Comparison of ENCODE assay signal across 12 mouse cellular contexts in genomic region chr11:93829971-93830370, GRCm38 (mm10). TPM values are rescaled to one million over a fixed set of nuclear protein-coding genes. Genes with fewer than 3 reads are reported as not detected.
DNase-seq lines count a peak whose midpoint lies in the region; ATAC-seq lines count a peak whose summit lies in the region.
"Had no signal": no experiment of that assay in that cellular context is flagged by ENCODE, and none has a peak within 500 bp of the region (broad histone marks: within the 10 kb centered on the region; RNA-seq: fewer than 3 reads in every experiment).

No protein-coding gene starts in this region.

- H3K9ac ChIP-seq in forebrain, embryonic 12.5 days, result no peak overlapping the region
- no peak overlapping the region for H3K9ac ChIP-seq in forebrain, embryonic 11.5 days (ENCODE audit: low read length)
- H3K9ac ChIP-seq in midbrain, embryonic 12.5 days (replicated peaks), result no peak overlapping the region
- no peak overlapping the region for H3K9ac ChIP-seq in midbrain, embryonic 11.5 days (ENCODE audit: low read length)
- H3K9ac ChIP-seq in forebrain, embryonic 16.5 days (replicated peaks; ENCODE audit: low read depth, low read length), result no peak overlapping the region
- H3K9ac ChIP-seq in midbrain, embryonic 16.5 days (ENCODE audit: low read depth, low read length), result no peak overlapping the region

- H3K36me3 ChIP-seq in forebrain, embryonic 12.5 days (replicated peaks), result no peaks in the 10 kb centered on the region
- H3K36me3 ChIP-seq in forebrain, embryonic 11.5 days (ENCODE audit: control insufficient read depth, insufficient read depth, low read length), result no peaks in the 10 kb centered on the region
- H3K36me3 ChIP-seq in midbrain, embryonic 12.5 days, result no peaks in the 10 kb centered on the region
- no peaks in the 10 kb centered on the region for H3K36me3 ChIP-seq in midbrain, embryonic 11.5 days (ENCODE audit: control insufficient read depth, insufficient read depth, low read length)
- no peaks in the 10 kb centered on the region for H3K36me3 ChIP-seq in forebrain, embryonic 16.5 days (ENCODE audit: control insufficient read depth, insufficient read depth)
- no peaks in the 10 kb centered on the region for H3K36me3 ChIP-seq in midbrain, embryonic 16.5 days (ENCODE audit: control insufficient read depth, insufficient read depth, low read length)

- H3K9me3 ChIP-seq in forebrain, embryonic 12.5 days, result no peaks in the 10 kb centered on the region
- H3K9me3 ChIP-seq in forebrain, embryonic 11.5 days (ENCODE audit: control insufficient read depth, low read length), result no peaks in the 10 kb centered on the region
- H3K9me3 ChIP-seq in midbrain, embryonic 12.5 days, result no peaks in the 10 kb centered on the region
- no peaks in the 10 kb centered on the region for H3K9me3 ChIP-seq in midbrain, embryonic 11.5 days (ENCODE audit: control insufficient read depth, low read length)
- H3K9me3 ChIP-seq in forebrain, embryonic 16.5 days (ENCODE audit: control insufficient read depth, low read length), result no peaks in the 10 kb centered on the region
- H3K9me3 ChIP-seq in midbrain, embryonic 16.5 days (replicated peaks; ENCODE audit: control insufficient read depth, low read length, poor library complexity, severe bottlenecking), result no peaks in the 10 kb centered on the region

- no peak overlapping the region for H3K4me3 ChIP-seq in forebrain, embryonic 12.5 days (replicated peaks)
- H3K4me3 ChIP-seq in forebrain, embryonic 11.5 days (ENCODE audit: low read depth, low read length), result no peak overlapping the region
- H3K4me3 ChIP-seq in midbrain, embryonic 12.5 days, result no peak overlapping the region
- no peak overlapping the region for H3K4me3 ChIP-seq in midbrain, embryonic 11.5 days (ENCODE audit: low read depth, low read length)
- no peak overlapping the region for H3K4me3 ChIP-seq in forebrain, embryonic 16.5 days (replicated peaks; ENCODE audit: low read length)
- H3K4me3 ChIP-seq in midbrain, embryonic 16.5 days (ENCODE audit: low read depth, low read length), result no peak overlapping the region

- DNase-seq in forebrain, embryonic 11.5 days (ENCODE audit: low spot score), result no peak
- DNase-seq in midbrain, embryonic 11.5 days (ENCODE audit: low spot score, missing footprints), result no peak
- no peak for DNase-seq in heart, adult 18-20 months
- DNase-seq in spleen, postnatal 36 days (ENCODE audit: low spot score in 2 of 2), result no peak
- DNase-seq: cerebellum, adult 9-10 months; heart, postnatal 10 days; kidney, postnatal 14 days had no signal

- no peaks in the 10 kb centered on the region for H3K27me3 ChIP-seq in forebrain, embryonic 12.5 days
- H3K27me3 ChIP-seq in forebrain, embryonic 11.5 days (ENCODE audit: control insufficient read depth, insufficient read depth, low read length), result no peaks in the 10 kb centered on the region
- no peaks in the 10 kb centered on the region for H3K27me3 ChIP-seq in midbrain, embryonic 12.5 days
- no peaks in the 10 kb centered on the region for H3K27me3 ChIP-seq in midbrain, embryonic 11.5 days (ENCODE audit: control insufficient read depth, insufficient read depth, low read length)
- H3K27me3 ChIP-seq in forebrain, embryonic 16.5 days (replicated peaks; ENCODE audit: control insufficient read depth, insufficient read depth, low read length), result no peaks in the 10 kb centered on the region
- no peaks in the 10 kb centered on the region for H3K27me3 ChIP-seq in midbrain, embryonic 16.5 days (ENCODE audit: control insufficient read depth, insufficient read depth, low read depth, low read length)

- peak overlapping the region; percentile 87 for H3K27ac ChIP-seq in forebrain, embryonic 12.5 days
- H3K27ac ChIP-seq in forebrain, embryonic 11.5 days (ENCODE audit: low read depth, low read length), result no peak overlapping the region
- peak overlapping the region; percentile 68 for H3K27ac ChIP-seq in midbrain, embryonic 12.5 days (replicated peaks)
- H3K27ac ChIP-seq in midbrain, embryonic 11.5 days (ENCODE audit: low read depth, low read length), result no peak overlapping the region
- H3K27ac ChIP-seq in forebrain, embryonic 16.5 days (ENCODE audit: low read length), result peak overlapping the region; percentile 53
- H3K27ac ChIP-seq in midbrain, embryonic 16.5 days (ENCODE audit: low read length), result peak overlapping the region; percentile 63

- H3K4me1 ChIP-seq in forebrain, embryonic 12.5 days, result peaks cover 24% of the 10 kb centered on the region
- no peaks in the 10 kb centered on the region for H3K4me1 ChIP-seq in forebrain, embryonic 11.5 days (replicated peaks; ENCODE audit: control insufficient read depth, insufficient read depth, low read length)
- peaks cover 21% of the 10 kb centered on the region for H3K4me1 ChIP-seq in midbrain, embryonic 12.5 days
- no peaks in the 10 kb centered on the region for H3K4me1 ChIP-seq in midbrain, embryonic 11.5 days (ENCODE audit: control insufficient read depth, insufficient read depth, low read length)
- peaks cover 14% of the 10 kb centered on the region for H3K4me1 ChIP-seq in forebrain, embryonic 16.5 days (replicated peaks; ENCODE audit: control insufficient read depth, insufficient read depth, low read length)
- peaks cover 13% of the 10 kb centered on the region for H3K4me1 ChIP-seq in midbrain, embryonic 16.5 days (ENCODE audit: control insufficient read depth, insufficient read depth, low read length)

- no peak overlapping the region for H3K4me2 ChIP-seq in forebrain, embryonic 12.5 days
- H3K4me2 ChIP-seq in forebrain, embryonic 11.5 days (ENCODE audit: low read depth, low read length, severe bottlenecking), result no peak overlapping the region
- no peak overlapping the region for H3K4me2 ChIP-seq in midbrain, embryonic 12.5 days (replicated peaks)
- H3K4me2 ChIP-seq in midbrain, embryonic 11.5 days, result no peak overlapping the region
- H3K4me2 ChIP-seq in forebrain, embryonic 16.5 days (ENCODE audit: low read length), result no peak overlapping the region
- no peak overlapping the region; the same call in 1 of the 2 replicates for H3K4me2 ChIP-seq in midbrain, embryonic 16.5 days (ENCODE audit: low read length)

- peak; percentile 17; the same call in 1 of the 2 replicates for ATAC-seq in forebrain, embryonic 12.5 days (ENCODE audit: low FRiP score)
- ATAC-seq in forebrain, embryonic 11.5 days (replicated peaks; ENCODE audit: low FRiP score), result no peak
- no peak for ATAC-seq in midbrain, embryonic 12.5 days (ENCODE audit: low FRiP score, low read depth)
- no peak for ATAC-seq in midbrain, embryonic 11.5 days (ENCODE audit: low FRiP score)
- ATAC-seq in forebrain, embryonic 16.5 days, result peak; percentile 55
- ATAC-seq in midbrain, embryonic 16.5 days, result peak; percentile 81
- ATAC-seq: intestine, postnatal 0 days had no signal

- WGBS in forebrain, embryonic 12.5 days, result 93% methylated on average over 8 of the region's 8 CpGs
- WGBS in forebrain, embryonic 11.5 days, result 93% methylated on average over 8 of the region's 8 CpGs
- 91% methylated on average over 8 of the region's 8 CpGs for WGBS in midbrain, embryonic 12.5 days
- WGBS in midbrain, embryonic 11.5 days, result 97% methylated on average over 8 of the region's 8 CpGs
- WGBS in forebrain, embryonic 16.5 days, result 36% methylated on average over 8 of the region's 8 CpGs
- 72% methylated on average over 8 of the region's 8 CpGs for WGBS in midbrain, embryonic 16.5 days

RNA-seq across cellular contexts. Expression of gene Utp18, which starts 55.6 kb away (rescaled TPM):
- polyA plus RNA-seq in forebrain, embryonic 12.5 days (2016; fragmentation: Nextera tagmentation; extraction: Ambion mirVana), result 45.0 and 46.9 TPM in 2 replicates
- polyA plus RNA-seq in forebrain, embryonic 11.5 days (2014; fragmentation: Nextera tagmentation; extraction: Ambion mirVana), result 48.4 and 51.2 TPM in 2 replicates
- 42.5 and 43.6 TPM in 2 replicates for polyA plus RNA-seq in midbrain, embryonic 12.5 days (2016; fragmentation: Nextera tagmentation; extraction: Ambion mirVana)
- polyA plus RNA-seq in midbrain, embryonic 11.5 days (2014; fragmentation: Nextera tagmentation; extraction: Ambion mirVana), result 45.1 and 52.0 TPM in 2 replicates
- 32.9 and 34.8 TPM in 2 replicates for polyA plus RNA-seq in forebrain, embryonic 16.5 days (2015; fragmentation: Nextera tagmentation; extraction: Ambion mirVana)
- 31.1 and 32.5 TPM in 2 replicates for polyA plus RNA-seq in midbrain, embryonic 16.5 days (2015; fragmentation: Nextera tagmentation; extraction: Ambion mirVana)
- 10 to 100 TPM in 1 of 2 experiments, 1 to 10 TPM in 1; 9.4 to 10.5 TPM for total RNA-seq in heart, adult 18-20 months (2021)

RNA-seq across cellular contexts. Expression of gene Mbtd1, which starts 55.7 kb away (rescaled TPM):
- 56.6 and 58.4 TPM in 2 replicates for polyA plus RNA-seq in forebrain, embryonic 12.5 days (2016; fragmentation: Nextera tagmentation; extraction: Ambion mirVana)
- polyA plus RNA-seq in forebrain, embryonic 11.5 days (2014; fragmentation: Nextera tagmentation; extraction: Ambion mirVana), result 33.9 and 37.2 TPM in 2 replicates
- 50.2 and 55.5 TPM in 2 replicates for polyA plus RNA-seq in midbrain, embryonic 12.5 days (2016; fragmentation: Nextera tagmentation; extraction: Ambion mirVana)
- 30.5 and 30.6 TPM in 2 replicates for polyA plus RNA-seq in midbrain, embryonic 11.5 days (2014; fragmentation: Nextera tagmentation; extraction: Ambion mirVana)
- polyA plus RNA-seq in forebrain, embryonic 16.5 days (2015; fragmentation: Nextera tagmentation; extraction: Ambion mirVana), result 39.6 and 44.1 TPM in 2 replicates
- polyA plus RNA-seq in midbrain, embryonic 16.5 days (2015; fragmentation: Nextera tagmentation; extraction: Ambion mirVana), result 19.8 and 23.8 TPM in 2 replicates
- total RNA-seq in heart, adult 18-20 months (2021), result 10 to 100 TPM; 10.6 to 11.9 TPM

Comparison
In these comparisons a context has a peak if more than half of its experiments do, and no peak if none do; other contexts are left out.
1. ATAC-seq: peak in forebrain, embryonic 12.5 days (single experiment), forebrain, embryonic 16.5 days (single experiment) and midbrain, embryonic 16.5 days (single experiment); none in forebrain, embryonic 11.5 days (single experiment), midbrain, embryonic 12.5 days (single experiment) and midbrain, embryonic 11.5 days (single experiment).
2. H3K27ac ChIP-seq: peak in forebrain, embryonic 12.5 days (single experiment), midbrain, embryonic 12.5 days (single experiment), forebrain, embryonic 16.5 days (single experiment) and midbrain, embryonic 16.5 days (single experiment); none in forebrain, embryonic 11.5 days (single experiment) and midbrain, embryonic 11.5 days (single experiment).